Mouse (Mus musculus) thymus, postnatal 4 days (tissue): ENCODE measurements around the gene Lrrc74a.

Experiments used
- DNase-seq: peaks from one replicate; pipeline ENCODE4 v3.0.0; 2021

Lrrc74a gene

DNA sequence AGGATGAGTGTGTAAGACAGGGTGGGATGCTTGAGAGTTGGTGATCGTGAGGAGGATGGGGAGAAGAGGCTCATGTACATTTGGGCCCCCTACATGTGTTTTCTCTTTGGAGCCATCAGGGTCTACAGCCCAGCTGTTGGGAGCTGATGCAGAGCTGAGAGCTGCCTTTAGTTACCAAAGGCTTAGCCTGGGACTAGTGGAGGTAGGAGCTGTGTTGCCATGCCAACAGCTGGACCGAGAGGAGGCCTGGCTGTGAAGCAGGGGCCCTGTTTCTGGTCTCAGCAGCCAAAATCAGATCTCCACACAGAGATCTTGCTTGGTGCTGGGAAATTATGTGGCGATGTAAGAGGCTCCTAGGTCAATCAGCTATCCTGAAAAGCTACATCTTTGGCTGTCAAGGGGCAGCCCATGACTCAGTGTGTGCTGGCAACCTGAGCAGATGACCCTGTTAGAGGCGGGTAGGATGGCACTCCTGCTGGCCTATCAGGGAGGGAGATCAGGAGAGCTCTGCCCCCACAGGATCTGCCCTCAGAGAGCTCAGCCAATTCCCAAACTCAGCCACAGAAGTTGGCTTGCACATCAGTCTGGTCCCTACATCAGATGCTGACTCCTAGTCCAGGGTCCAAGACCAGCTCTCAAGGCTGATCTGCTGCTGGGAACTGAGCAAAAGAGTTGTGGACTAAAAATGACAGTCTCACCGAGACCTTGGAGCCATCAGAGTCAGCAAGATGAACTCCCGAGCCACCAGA, 56.1 kb downstream of the Lrrc74a start:
- DNase-seq = no peak

DNA sequence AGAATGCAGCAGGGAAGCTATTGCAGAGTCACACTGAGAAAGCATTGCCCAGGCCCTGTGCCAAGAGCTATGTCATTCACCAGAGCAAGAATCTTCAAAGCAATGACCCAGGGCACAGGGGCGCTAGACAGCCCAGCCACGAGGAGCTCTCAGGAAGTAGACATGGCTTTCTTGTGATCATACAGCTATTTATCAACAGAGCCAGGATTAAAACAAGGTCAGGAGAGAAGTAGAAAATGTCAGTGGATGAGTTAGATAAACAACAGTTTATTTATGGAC, 56.6 kb downstream of the Lrrc74a start:
- no peak for DNase-seq

DNA sequence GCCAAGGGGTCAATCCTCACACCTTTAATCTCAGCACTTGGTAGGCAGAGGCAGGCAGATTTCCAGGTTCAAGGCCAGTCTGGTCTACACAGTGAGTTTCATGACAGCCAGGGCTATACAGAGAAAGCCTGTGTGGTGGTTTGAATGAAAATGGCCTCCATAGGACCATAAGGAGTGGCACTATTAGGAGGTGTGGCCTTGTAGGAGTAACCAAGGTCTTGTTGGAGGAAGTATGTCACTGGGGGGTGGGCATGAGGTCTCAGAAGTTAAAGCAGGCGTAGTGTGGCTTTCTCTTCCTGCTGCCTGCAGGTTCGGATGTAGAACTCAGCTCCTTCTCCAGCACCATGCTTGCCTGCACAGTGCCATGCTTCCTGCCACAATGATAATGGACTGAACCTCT, 57.8 kb downstream of the Lrrc74a start:
- no peak for DNase-seq

GRCm38 (mm10) chr12:86793830-86794229, 59.7 kb downstream of the Lrrc74a start:
- no peak for DNase-seq

- no peak for DNase-seq
These were observed 60.2 kb downstream of the Lrrc74a start for GRCm38 (mm10) chr12:86794331-86794730.

GRCm38 (mm10) chr12:86795076-86795837, 61.1 kb downstream of the Lrrc74a start:
- DNase-seq = no peak

DNA sequence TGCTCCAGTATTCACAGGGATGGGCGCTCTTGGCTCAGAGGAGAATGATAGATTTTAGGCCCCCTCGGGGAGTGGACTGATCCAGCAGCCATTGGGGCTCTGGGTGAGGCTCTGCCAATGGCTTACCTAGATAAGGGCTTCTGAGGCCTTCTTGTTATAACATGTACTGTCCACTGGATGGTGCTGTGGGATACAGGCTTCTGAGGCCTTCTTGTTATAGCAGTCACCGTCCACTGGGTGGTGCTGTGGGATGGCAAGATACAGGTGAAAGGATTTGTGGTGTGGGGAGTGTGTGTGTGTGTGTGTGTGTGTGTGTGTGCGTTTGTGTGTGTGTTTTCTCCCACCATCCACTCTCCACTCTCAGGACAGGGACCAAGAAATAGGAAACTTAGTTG, 61.7 kb downstream of the Lrrc74a start:
- DNase-seq = peak; percentile 86

- no peak for DNase-seq
These were observed 62.2 kb downstream of the Lrrc74a start for GRCm38 (mm10) chr12:86796351-86796750.

DNA sequence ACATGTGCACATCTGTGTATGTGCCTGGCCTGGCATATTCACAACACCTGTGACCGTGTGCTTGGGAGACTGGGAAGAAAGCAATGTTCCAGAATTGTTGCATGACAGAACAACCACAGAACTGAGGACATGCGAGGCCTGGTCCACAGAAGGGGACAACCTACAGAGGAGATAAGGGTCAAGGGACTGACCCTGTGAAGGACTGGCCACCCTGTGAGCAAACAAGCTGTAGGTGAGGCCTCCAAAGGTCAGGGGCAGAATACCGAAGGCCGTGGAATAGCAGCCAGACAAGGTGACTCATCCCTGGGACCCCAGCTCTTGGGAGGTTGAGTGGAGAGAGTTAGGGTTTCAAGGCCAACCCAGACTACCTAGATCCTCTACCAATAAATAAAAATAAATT, 63.6 kb downstream of the Lrrc74a start:
- DNase-seq = no peak

DNA sequence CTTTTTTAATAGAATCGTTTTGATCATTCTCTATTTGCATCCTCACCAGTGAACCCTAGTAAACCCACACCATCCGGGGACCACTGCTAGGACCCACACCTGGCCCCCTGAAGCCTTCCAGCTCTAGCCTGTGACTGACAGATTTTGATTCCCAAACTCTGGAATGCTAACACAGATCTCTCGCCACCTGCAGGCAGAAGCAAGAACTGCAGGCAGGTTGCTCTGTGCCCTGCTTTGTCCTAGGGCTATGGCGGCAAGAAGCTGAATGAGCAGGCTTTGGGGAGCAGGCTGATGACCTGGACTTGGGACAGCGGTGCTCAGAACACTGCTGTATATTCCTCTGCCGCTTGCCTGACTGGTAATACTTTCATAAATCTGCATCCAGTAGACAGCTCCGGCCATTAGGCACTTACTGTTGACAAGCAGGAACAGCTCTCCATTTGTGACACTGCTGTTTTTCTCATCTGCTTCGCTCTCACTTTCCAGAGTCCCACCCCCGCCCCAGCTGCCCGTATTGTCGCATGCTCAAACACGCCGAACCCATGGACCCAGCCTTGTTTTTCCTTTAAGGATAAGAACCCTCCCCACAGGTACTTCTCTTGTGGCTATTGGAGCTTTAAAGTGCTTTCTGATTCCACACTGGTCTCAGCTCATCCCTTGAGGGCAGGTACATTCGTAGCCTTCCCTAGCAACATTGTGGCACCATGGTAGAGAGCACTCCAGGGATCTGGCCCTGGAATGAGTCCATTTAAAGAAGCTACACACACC, 64.8 kb downstream of the Lrrc74a start:
- peak; percentile 91 for DNase-seq

- no peak for DNase-seq
These were observed 65.6 kb downstream of the Lrrc74a start for GRCm38 (mm10) chr12:86799786-86800185.

GRCm38 (mm10) chr12:86800336-86800735, 66.2 kb downstream of the Lrrc74a start:
- no peak for DNase-seq

DNA sequence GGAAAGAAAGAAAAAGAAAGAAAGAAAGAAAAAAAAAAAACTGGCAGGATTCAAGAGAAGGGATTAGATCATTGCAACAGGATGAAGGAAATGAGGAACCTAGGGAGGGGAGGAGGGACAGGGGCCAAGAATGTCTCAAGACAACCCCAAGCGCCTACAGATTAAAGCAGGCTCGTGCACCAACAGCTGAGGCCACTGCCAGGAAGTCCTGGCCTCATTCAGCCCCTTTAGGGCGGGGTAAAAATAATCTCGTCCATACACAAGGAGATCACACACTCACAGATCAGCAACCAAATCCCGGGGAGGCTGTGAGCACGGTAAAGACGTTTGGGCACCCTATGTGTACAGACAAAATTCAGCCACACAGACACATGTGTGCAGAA, 66.6 kb downstream of the Lrrc74a start:
- no peak for DNase-seq

DNA sequence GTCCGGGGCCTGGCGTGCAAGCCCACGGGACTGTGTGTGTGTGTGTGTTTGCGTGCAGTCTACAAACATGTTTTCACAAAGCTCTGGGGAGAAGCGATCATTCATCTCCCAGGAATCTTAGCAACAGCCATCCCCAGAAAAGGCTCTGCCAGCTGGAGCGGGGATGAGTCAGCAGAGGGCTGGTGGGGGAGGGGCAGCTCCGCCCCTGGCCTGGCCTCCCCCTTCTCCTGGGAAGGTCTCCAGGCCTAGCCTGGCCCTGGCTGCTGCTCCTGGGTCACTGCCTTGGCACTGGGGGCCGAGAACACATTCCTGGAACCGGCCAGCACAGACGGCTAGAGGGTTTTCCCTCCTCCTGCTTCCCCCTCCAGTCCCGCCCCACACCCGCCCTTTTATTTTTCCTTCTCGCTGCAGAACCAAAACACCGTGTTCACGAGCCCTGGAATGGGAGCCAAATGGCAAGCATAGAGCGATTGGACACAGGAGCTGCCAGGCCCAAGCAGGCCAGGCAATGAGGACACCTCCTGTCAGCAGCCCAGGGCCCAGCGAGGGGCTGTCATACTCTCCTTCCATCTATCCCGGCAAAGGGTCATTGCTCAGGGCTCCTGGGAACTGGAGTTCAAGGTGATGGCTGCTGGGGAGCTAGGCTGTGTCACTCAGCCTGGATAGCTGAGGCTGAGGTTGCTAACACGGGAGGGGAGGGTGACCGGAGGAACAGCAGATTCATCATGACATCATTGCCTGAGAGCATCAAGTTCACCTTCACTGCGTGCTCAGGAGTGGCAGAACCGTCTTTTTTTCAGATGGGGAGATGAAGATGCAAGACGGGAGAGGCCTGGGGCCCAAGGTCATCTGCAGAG, 67.2 kb downstream of the Lrrc74a start:
- DNase-seq = peak; percentile 75

- DNase-seq = peak; percentile 60
These were observed 68.0 kb downstream of the Lrrc74a start for GRCm38 (mm10) chr12:86802005-86802671.

GRCm38 (mm10) chr12:86802899-86803298, 68.7 kb downstream of the Lrrc74a start:
- no peak for DNase-seq

- DNase-seq = peak; percentile 68
These were observed 69.6 kb downstream of the Lrrc74a start for GRCm38 (mm10) chr12:86803651-86804307.

GRCm38 (mm10) chr12:86804308-86804700, 70.1 kb downstream of the Lrrc74a start:
- no peak for DNase-seq

- DNase-seq = no peak
These were observed 70.7 kb downstream of the Lrrc74a start for GRCm38 (mm10) chr12:86804857-86805256.

DNA sequence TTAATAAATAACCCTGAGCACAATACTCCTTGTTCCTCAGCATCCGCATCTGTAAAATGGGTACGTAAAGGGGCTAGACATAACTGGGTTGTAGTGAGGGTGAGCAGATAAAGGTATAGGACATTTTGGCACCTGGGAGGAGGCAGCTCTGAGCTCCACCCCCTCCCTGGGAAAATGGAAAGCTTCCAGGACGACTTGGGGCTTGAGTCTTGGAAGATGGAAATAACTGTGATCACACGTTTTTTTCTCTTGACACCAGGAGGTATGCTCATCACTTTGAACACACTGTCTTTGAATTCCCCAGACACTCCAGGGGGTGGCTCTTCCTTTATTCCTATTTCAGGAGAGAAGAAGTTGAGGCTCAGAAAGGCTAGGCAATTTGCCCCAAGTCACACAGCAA, 71.1 kb downstream of the Lrrc74a start:
- no peak for DNase-seq

DNA sequence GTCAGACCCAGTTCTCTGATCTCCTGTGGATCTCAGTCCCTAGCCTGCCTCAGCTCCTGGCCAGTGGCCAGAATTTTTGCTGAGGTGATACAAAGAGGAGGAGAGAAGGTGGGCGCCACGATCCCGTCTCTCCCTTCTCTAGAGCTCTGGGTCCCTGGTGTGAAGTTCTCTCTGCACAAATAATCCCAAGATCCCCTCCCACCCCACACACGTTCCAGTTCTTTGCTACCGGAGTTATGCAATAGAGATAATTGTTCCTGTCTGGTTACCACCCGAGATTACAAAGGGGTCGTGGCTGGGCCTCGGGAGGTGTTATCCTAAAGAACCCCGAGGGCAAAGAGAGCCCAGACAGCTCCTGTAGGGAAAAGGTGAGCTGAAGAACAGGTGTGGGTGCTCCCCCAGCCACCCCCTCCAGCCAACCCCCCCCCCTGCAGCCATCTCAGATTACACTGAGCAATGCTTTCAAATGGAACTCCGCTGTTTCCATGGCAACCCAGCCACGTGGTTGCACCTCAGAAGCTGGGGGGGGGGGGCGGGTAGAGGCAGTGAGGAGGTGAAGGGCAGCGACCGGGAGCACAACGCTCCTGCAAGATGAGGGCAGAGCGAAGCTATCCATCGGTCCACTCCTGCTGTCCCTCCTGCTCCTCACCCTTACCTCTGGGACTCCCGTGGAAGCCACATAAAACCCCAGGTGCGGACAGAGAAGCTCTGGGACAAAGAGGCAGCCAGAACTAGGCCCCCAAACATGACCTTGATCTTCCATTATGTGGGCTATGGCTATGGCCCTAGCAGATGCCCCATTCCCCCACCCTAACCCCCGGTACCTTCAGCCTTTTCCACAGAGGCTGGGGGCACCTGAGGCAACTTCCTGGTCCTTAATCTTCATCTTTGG, 72.1 kb downstream of the Lrrc74a start:
- DNase-seq = peak; percentile 68
